Mouse (Mus musculus): ENCODE data around the gene Tnfsf10.

DNA sequence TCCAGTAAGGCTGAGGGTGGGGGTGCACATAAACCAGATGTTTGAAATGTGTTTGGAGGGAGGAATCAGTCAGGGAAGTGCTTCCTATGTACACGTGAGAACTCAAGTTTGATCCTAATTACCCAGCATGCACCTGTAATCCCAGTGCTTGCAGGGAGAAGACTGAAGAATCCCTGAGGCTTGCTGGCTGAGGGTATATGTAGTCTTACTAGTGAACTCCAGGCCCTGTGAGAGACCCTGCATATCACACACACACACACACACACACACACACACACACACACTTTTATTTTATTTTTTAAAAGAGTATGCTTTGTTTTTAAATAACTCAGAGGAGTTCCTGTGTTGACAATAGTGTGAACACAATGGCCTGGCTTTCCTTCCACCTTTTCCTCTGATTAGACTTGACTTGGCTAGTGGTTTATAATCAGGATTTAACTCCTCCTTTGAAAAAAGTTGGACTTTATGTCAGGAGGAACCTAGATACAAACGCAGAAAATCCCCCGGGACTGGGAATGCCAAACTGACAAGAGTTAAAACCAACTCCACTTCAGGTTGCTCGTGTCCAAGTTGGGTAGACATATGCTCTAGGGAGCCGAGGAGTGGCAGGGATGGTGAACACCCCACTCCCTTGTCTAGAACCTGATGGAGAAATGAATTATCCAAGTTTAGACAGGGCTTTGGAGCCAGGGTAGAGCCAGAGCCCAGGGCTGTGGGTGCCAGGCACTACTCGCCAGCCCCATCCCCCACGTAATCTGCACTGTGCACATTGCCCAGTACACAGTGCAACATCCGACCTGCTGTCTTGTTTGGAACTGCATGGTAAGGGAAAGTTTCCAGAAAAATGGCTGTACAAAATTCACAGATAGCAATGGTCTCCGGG is 4.0 kb downstream of the Tnfsf10 start:
- TF ChIP-seq CTCF (IDR thresholded peaks at IDR 0.05; ENCODE audit: low read depth, low read length) (0 out of 2 replicates have a peak, but pooled peaks have one; percentile 24), POLR2A (IDR thresholded peaks at IDR 0.05; ENCODE audit: extremely low read depth, insufficient read depth, low read length) (no peak)

Data from liver, adult 2 months (tissue).